ENCODE assay signal across 26 mouse cellular contexts in the genomic region with DNA sequence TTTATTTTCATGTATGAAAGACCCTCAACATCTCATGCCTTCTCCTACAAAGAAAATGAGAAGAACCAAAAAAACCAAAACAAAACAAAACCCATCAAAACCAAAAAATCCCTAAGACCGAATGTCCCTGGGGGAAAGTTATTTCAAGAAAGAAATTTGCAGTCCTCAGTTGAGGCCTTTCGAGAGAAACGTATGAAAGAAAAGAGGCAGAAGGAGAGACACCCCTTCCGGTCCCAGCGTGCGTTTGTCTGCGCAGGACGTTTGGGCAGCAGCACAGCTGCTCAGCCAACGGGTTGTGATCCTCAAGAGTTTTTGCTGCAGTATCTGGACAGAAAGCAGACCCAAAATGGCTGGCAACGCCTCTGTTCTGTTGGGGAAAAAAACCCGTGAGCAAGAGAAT.
"Had no signal": no experiment of that assay in that cellular context is flagged by ENCODE, and none has a peak within 500 bp of the region (broad histone marks: within the 10 kb centered on the region; RNA-seq: fewer than 3 reads in every experiment).

No protein-coding gene starts in this region.

- H3K9ac ChIP-seq: embryonic facial prominence, embryonic 12.5 days; embryonic facial prominence, embryonic 13.5 days; embryonic facial prominence, embryonic 15.5 days; forebrain, embryonic 13.5 days; forebrain, embryonic 15.5 days; forebrain, postnatal 0 days had no signal

- ATAC-seq: forebrain, embryonic 13.5 days; forebrain, embryonic 15.5 days; forebrain, embryonic 16.5 days; forebrain, postnatal 0 days had no signal

- H3K4me2 ChIP-seq: embryonic facial prominence, embryonic 12.5 days; embryonic facial prominence, embryonic 13.5 days; embryonic facial prominence, embryonic 15.5 days; forebrain, embryonic 13.5 days; forebrain, embryonic 15.5 days; heart, embryonic 11.5 days had no signal

- H3K27ac ChIP-seq: embryonic facial prominence, embryonic 10.5 days; embryonic facial prominence, embryonic 12.5 days; embryonic facial prominence, embryonic 13.5 days; embryonic facial prominence, embryonic 15.5 days; forebrain, embryonic 10.5 days; forebrain, embryonic 13.5 days; forebrain, embryonic 15.5 days; gastrocnemius, adult 2 months; heart, adult 2 months; heart, embryonic 10.5 days had no signal

- H3K36me3 ChIP-seq: embryonic facial prominence, embryonic 10.5 days; embryonic facial prominence, embryonic 12.5 days; embryonic facial prominence, embryonic 15.5 days; forebrain, embryonic 10.5 days; forebrain, embryonic 15.5 days; heart, embryonic 10.5 days had no signal

- H3K9me3 ChIP-seq: embryonic facial prominence, embryonic 10.5 days; embryonic facial prominence, embryonic 12.5 days; embryonic facial prominence, embryonic 13.5 days; embryonic facial prominence, embryonic 15.5 days; forebrain, embryonic 10.5 days; forebrain, embryonic 13.5 days; forebrain, embryonic 15.5 days; heart, embryonic 10.5 days had no signal

- H3K4me3 ChIP-seq: embryonic facial prominence, embryonic 10.5 days; embryonic facial prominence, embryonic 12.5 days; embryonic facial prominence, embryonic 13.5 days; embryonic facial prominence, embryonic 15.5 days; erythroblast, embryonic 14.5 days; forebrain, embryonic 10.5 days; forebrain, embryonic 13.5 days; forebrain, embryonic 15.5 days; gastrocnemius, adult 2 months; heart, adult 2 months; heart, embryonic 10.5 days had no signal

- DNase-seq: cerebellum, adult 9-11 months; cerebellum, postnatal 10 days; cerebellum, postnatal 14 days; cerebellum, postnatal 25 days; cerebellum, postnatal 36 days; embryo, embryonic 11 days; forebrain, postnatal 0 days; gastrocnemius, adult 2 months; gastrocnemius, postnatal 10 days; gastrocnemius, postnatal 14 days; gastrocnemius, postnatal 25 days; gastrocnemius, postnatal 36 days; heart, adult 11 months; heart, adult 18-20 months; heart, adult 2 months had no signal
